Mouse (Mus musculus) ES-Bruce4 (cell line): ENCODE results near the gene Ccsap.

Experiments
- CTCF ChIP-seq: IDR thresholded peaks from one replicate; pipeline ENCODE4 v1.8.1; 2011; ENCODE audit warnings: low read depth, low read length
- EP300 ChIP-seq: IDR thresholded peaks from 2 replicates; pipeline ENCODE4 v1.6.1; 2011; ENCODE audit warnings: low read depth, low read length; ENCODE audit not compliant: insufficient read depth
- POLR2A ChIP-seq: IDR thresholded peaks from one replicate; pipeline ENCODE4 v1.8.1; 2011; ENCODE audit warnings: low read length; ENCODE audit not compliant: insufficient read depth

DNA sequence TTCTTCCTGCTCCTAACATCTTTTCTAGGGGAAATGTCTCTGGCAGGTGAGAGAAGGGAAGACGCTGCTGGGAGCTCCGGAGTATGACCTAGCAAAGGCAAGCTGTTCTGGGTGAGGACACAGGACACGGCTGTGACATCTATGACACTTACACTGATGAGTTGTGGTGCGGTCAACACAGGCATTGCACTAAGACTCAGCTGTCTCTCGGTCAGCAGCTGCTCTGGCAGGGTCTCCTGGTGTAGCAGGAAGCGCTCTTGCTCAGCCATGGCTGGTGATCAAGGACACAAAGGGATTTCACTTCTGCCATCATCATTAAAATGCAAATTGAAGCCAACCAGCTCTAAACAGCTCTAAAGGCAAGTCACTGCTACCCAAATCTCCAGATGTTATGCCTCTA lies 47.6 kb upstream of the Ccsap start:
- TF ChIP-seq EP300 (no peak), CTCF (no peak), POLR2A (no peak)
